11 mouse cellular contexts compared by ENCODE assay signal in genomic region chr8:95020821-95021220, GRCm38 (mm10). TPM values are rescaled to one million over a fixed set of nuclear protein-coding genes. Genes with fewer than 3 reads are reported as not detected.
DNase-seq lines count a peak whose midpoint lies in the region; ATAC-seq lines count a peak whose summit lies in the region.
"Had no signal": no experiment of that assay in that cellular context is flagged by ENCODE, and none has a peak within 500 bp of the region (broad histone marks: within the 10 kb centered on the region; RNA-seq: fewer than 3 reads in every experiment).

No protein-coding gene starts in this region.

- no peak for DNase-seq in heart, postnatal 4 days
- no peak for DNase-seq in lung, postnatal 10 days
- no peak for DNase-seq in cerebellum, postnatal 10 days
- DNase-seq: kidney, adult 9 months had no signal

- H3K27me3 ChIP-seq in heart, embryonic 12.5 days (replicated peaks): no peaks in the 10 kb centered on the region
- no peaks in the 10 kb centered on the region for H3K27me3 ChIP-seq in lung, embryonic 16.5 days (ENCODE audit: control insufficient read depth, insufficient read depth, low read depth, low read length)
- H3K27me3 ChIP-seq: forebrain, embryonic 15.5 days; midbrain, embryonic 15.5 days had no signal

- H3K36me3 ChIP-seq in heart, embryonic 12.5 days: no peaks in the 10 kb centered on the region
- no peaks in the 10 kb centered on the region for H3K36me3 ChIP-seq in lung, embryonic 16.5 days (ENCODE audit: control insufficient read depth, insufficient read depth, low read length)
- H3K36me3 ChIP-seq: midbrain, embryonic 15.5 days had no signal

- no peak overlapping the region for H3K4me3 ChIP-seq in heart, embryonic 12.5 days
- H3K4me3 ChIP-seq in lung, embryonic 16.5 days (ENCODE audit: low read length): peak overlapping the region; percentile 28; the same call in 1 of the 2 replicates
- H3K4me3 ChIP-seq in brown adipose tissue, adult 24 weeks (ENCODE audit: insufficient read depth, low read depth, low read length): peak overlapping the region; percentile 23
- H3K4me3 ChIP-seq: forebrain, embryonic 15.5 days; midbrain, embryonic 15.5 days had no signal

- H3K9me3 ChIP-seq in heart, embryonic 12.5 days (replicated peaks): peaks cover 7% of the 10 kb centered on the region
- no peaks in the 10 kb centered on the region for H3K9me3 ChIP-seq in lung, embryonic 16.5 days (ENCODE audit: control insufficient read depth, low read length)
- H3K9me3 ChIP-seq: forebrain, embryonic 15.5 days; midbrain, embryonic 15.5 days had no signal

- peak overlapping the region; percentile 34 for H3K4me2 ChIP-seq in heart, embryonic 12.5 days
- peak overlapping the region; percentile 42 for H3K4me2 ChIP-seq in lung, embryonic 16.5 days (ENCODE audit: low read depth, low read length)
- H3K4me2 ChIP-seq: forebrain, embryonic 15.5 days; midbrain, embryonic 15.5 days had no signal

- 66% methylated on average over 10 of the region's 10 CpGs for WGBS in heart, embryonic 12.5 days
- 45% methylated on average over 10 of the region's 10 CpGs for WGBS in lung, embryonic 16.5 days

- 0 out of 2 replicates have a peak overlapping the region, but pooled peaks have one; percentile 13 for H3K27ac ChIP-seq in heart, embryonic 12.5 days (ENCODE audit: poor library complexity, severe bottlenecking)
- peak overlapping the region; percentile 82 for H3K27ac ChIP-seq in lung, embryonic 16.5 days (ENCODE audit: low read length)
- peak overlapping the region; percentile 41 for H3K27ac ChIP-seq in brown adipose tissue, adult 24 weeks (replicated peaks; ENCODE audit: low read depth, low read length)
- H3K27ac ChIP-seq: forebrain, embryonic 15.5 days; midbrain, embryonic 15.5 days had no signal

- H3K9ac ChIP-seq in heart, embryonic 12.5 days: no peak overlapping the region
- H3K9ac ChIP-seq in lung, embryonic 16.5 days (ENCODE audit: low read length): 0 out of 2 replicates have a peak overlapping the region, but pooled peaks have one; percentile 56
- H3K9ac ChIP-seq: forebrain, embryonic 15.5 days; midbrain, embryonic 15.5 days had no signal

- 0 out of 2 replicates have a peak, but pooled peaks cover 17% of the 10 kb centered on the region for H3K4me1 ChIP-seq in heart, embryonic 12.5 days (replicated peaks)
- no peaks in the 10 kb centered on the region; the same call in 1 of the 2 replicates for H3K4me1 ChIP-seq in lung, embryonic 16.5 days (replicated peaks; ENCODE audit: control insufficient read depth, insufficient read depth, low read length)
- H3K4me1 ChIP-seq in brown adipose tissue, adult 24 weeks (ENCODE audit: control insufficient read depth, insufficient read depth, insufficient read length, low read length): no peaks in the 10 kb centered on the region; the same call in 1 of the 2 replicates
- H3K4me1 ChIP-seq: forebrain, embryonic 15.5 days; midbrain, embryonic 15.5 days had no signal

- ATAC-seq in heart, embryonic 12.5 days (ENCODE audit: insufficient number of reproducible peaks, low FRiP score): no peak
- ATAC-seq in lung, embryonic 16.5 days (ENCODE audit: low read depth): no peak
- peak; percentile 36 for ATAC-seq in megakaryocyte progenitor cell, adult 5-6 weeks (replicated peaks; ENCODE audit: poor library complexity)
- ATAC-seq in erythroblast, adult 5-6 weeks (replicated peaks; ENCODE audit: low FRiP score, poor library complexity, severe bottlenecking): no peak
- ATAC-seq: forebrain, embryonic 15.5 days; midbrain, embryonic 15.5 days had no signal

RNA-seq across cellular contexts. Expression of gene Adgrg3, which starts 3.3 kb away (rescaled TPM):
- 2.7 and 3.1 TPM in 2 replicates for polyA plus RNA-seq in heart, embryonic 12.5 days (2016; fragmentation: Nextera tagmentation; extraction: Ambion mirVana)
- 1 to 10 TPM; 3.3 to 3.8 TPM for total RNA-seq in heart, postnatal 4 days (2021)
- polyA plus RNA-seq in lung, embryonic 16.5 days (2015; fragmentation: Nextera tagmentation; extraction: Ambion mirVana): 4.7 TPM in 2 replicates
- not detected in 2 replicates for polyA plus RNA-seq in brown adipose tissue, adult 24 weeks (2012; ENCODE audit: insufficient read depth, insufficient read length, missing spikeins)
- total RNA-seq in megakaryocyte progenitor cell, adult 5-6 weeks (2015): 106 and 111 TPM in 2 replicates
- 178 and 215 TPM in 2 replicates for total RNA-seq in megakaryocyte progenitor cell, adult 5-6 weeks (2017)
- 24.2 and 30.9 TPM in 2 replicates for total RNA-seq in erythroblast, adult 5-6 weeks (2015; ENCODE audit: low replicate concordance)
- total RNA-seq in erythroblast, adult 5-6 weeks (2017; ENCODE audit: low replicate concordance): 20.9 and 34.9 TPM in 2 replicates

RNA-seq across cellular contexts. Expression of gene Drc7, which starts 34.1 kb away (rescaled TPM):
- not detected in 2 replicates for polyA plus RNA-seq in heart, embryonic 12.5 days (2016; fragmentation: Nextera tagmentation; extraction: Ambion mirVana)
- total RNA-seq in heart, postnatal 4 days (2021): not detected
- 1.5 and 2.7 TPM in 2 replicates for polyA plus RNA-seq in lung, embryonic 16.5 days (2015; fragmentation: Nextera tagmentation; extraction: Ambion mirVana)
- polyA plus RNA-seq in brown adipose tissue, adult 24 weeks (2012; ENCODE audit: insufficient read depth, insufficient read length, missing spikeins): not detected in 2 replicates
- 1.2 and 1.8 TPM in 2 replicates for total RNA-seq in megakaryocyte progenitor cell, adult 5-6 weeks (2015)
- total RNA-seq in megakaryocyte progenitor cell, adult 5-6 weeks (2017): 3.8 and 7.1 TPM in 2 replicates
- total RNA-seq in erythroblast, adult 5-6 weeks (2015; ENCODE audit: low replicate concordance): not detected in 2 replicates
- 1.3 TPM in 1 of 2 replicates, not detected in the other for total RNA-seq in erythroblast, adult 5-6 weeks (2017; ENCODE audit: low replicate concordance)

RNA-seq across cellular contexts. Expression of gene Adgrg1, which starts 46.3 kb away (rescaled TPM):
- 4.9 and 6.0 TPM in 2 replicates for polyA plus RNA-seq in heart, embryonic 12.5 days (2016; fragmentation: Nextera tagmentation; extraction: Ambion mirVana)
- 10 to 100 TPM; 22.7 to 25.6 TPM for total RNA-seq in heart, postnatal 4 days (2021)
- polyA plus RNA-seq in lung, embryonic 16.5 days (2015; fragmentation: Nextera tagmentation; extraction: Ambion mirVana): 39.8 and 42.9 TPM in 2 replicates
- polyA plus RNA-seq in brown adipose tissue, adult 24 weeks (2012; ENCODE audit: insufficient read depth, insufficient read length, missing spikeins): 7.4 and 18.4 TPM in 2 replicates
- 88.4 and 140 TPM in 2 replicates for total RNA-seq in megakaryocyte progenitor cell, adult 5-6 weeks (2015)
- total RNA-seq in megakaryocyte progenitor cell, adult 5-6 weeks (2017): 48.8 and 85.6 TPM in 2 replicates
- 28.2 and 32.1 TPM in 2 replicates for total RNA-seq in erythroblast, adult 5-6 weeks (2015; ENCODE audit: low replicate concordance)
- 7.1 and 7.5 TPM in 2 replicates for total RNA-seq in erythroblast, adult 5-6 weeks (2017; ENCODE audit: low replicate concordance)

Comparison
In these comparisons a context has a peak if more than half of its experiments do, and no peak if none do; other contexts are left out.
1. H3K27ac ChIP-seq: peak in every context shown above with its lines; median percentile 82 in lung, embryonic 16.5 days; 41 in brown adipose tissue, adult 24 weeks; 13 in heart, embryonic 12.5 days.
2. RNA of gene Adgrg3, which starts 3.3 kb away (total RNA-seq): 106 to 215 TPM in megakaryocyte progenitor cell, adult 5-6 weeks and 20.9 to 34.9 TPM in erythroblast, adult 5-6 weeks; 3.3 to 3.8 TPM in heart, postnatal 4 days; every median in the first group is over 4 times any median in the second.